Mouse (Mus musculus) E14TG2a.4 (cell line): ENCODE results near the gene Gm14443.
"Not testable (repeated sequence)": the region's sequence is repeated elsewhere in the genome, so short reads cannot be mapped to it uniquely, and the experiment has no call there.

Experiments
- CTCF ChIP-seq: conservative IDR thresholded peaks from 2 replicates; pipeline ENCODE4 v1.5.1; 2014; ENCODE audit warnings: low read length
- NANOG ChIP-seq: IDR thresholded peaks from 2 replicates; pipeline ENCODE4 v1.6.1; 2014; ENCODE audit warnings: borderline replicate concordance, low read length, mixed read lengths
- POU5F1 ChIP-seq: IDR thresholded peaks from 2 replicates; pipeline ENCODE4 v1.6.1; 2014; ENCODE audit warnings: low read length, borderline replicate concordance

DNA sequence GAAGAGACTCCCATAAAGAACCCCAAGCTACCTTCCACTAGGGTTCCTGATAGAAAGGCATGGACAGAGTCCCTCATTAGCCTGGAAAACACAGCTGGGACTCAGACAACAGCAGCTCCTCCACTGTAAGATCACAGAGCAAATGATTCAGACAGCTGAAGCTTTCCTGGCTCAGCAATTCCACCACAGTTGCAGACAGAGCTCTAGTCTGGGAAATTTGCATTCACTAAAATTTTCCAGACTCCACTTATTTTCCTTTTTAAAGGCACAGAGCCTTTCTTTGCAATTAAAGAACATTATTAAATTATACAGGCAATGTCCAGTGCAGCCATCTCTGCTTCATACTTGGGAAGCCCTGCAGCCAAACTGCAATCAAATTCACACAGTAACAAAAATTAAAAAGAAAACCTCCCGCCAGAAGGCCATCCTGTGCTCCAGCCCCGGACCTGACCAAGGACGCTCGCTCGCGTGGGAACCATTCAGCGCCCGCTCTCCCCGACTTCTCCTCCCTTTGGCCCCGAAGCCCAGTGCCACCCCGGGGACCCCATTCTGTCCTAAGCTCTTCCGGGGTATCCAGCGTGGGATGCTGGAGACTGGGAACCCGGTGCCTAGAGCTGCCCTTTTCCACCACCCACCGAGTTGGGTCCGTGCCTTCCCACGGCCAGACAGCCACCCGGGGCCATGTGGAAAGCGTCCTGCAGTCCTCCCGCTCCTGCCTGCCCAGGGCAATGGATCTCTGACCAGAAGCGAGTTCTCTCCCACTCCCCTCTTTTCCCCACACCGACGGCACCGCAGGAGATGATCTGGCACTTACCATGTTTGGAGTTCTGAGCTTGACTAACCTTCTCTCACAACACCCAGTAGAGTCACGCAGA is 34.3 kb downstream of the Gm14443 start:
- TF ChIP-seq CTCF, NANOG, POU5F1: not testable (repeated sequence)
